Mouse (Mus musculus) thymus, adult 2 months (tissue): Measurements from ENCODE around the gene Sh3pxd2a. TPM values are rescaled to one million over a fixed set of nuclear protein-coding genes. Genes with fewer than 3 reads are reported as not detected.

Experiments used
- DNase-seq: peaks from one replicate; pipeline ENCODE4 v3.0.0; 2021
- H3K27ac ChIP-seq: fragments of 200-500 bp; 2 replicates; pipeline ENCODE4 v1.5.1; 2012; ENCODE audit warnings: low read length, control low read depth; ENCODE audit not compliant: control insufficient read depth, insufficient read depth
- H3K27me3 ChIP-seq: fragments of 200-500 bp; 2 replicates; pipeline ENCODE4 v1.6.1; 2012; ENCODE audit warnings: mild to moderate bottlenecking, low read length, moderate library complexity, mixed read lengths; ENCODE audit not compliant: control insufficient read depth, insufficient read depth
- H3K36me3 ChIP-seq: fragments of 200-500 bp; 2 replicates; pipeline ENCODE4 v1.6.1; 2012; ENCODE audit warnings: mild to moderate bottlenecking, low read length, moderate library complexity; ENCODE audit not compliant: control insufficient read depth, insufficient read depth
- H3K4me1 ChIP-seq: fragments of 200-500 bp; replicated peaks from 2 replicates; pipeline ENCODE4 v1.6.1; 2012; ENCODE audit warnings: low read length; ENCODE audit not compliant: control insufficient read depth, insufficient read depth
- H3K4me3 ChIP-seq: fragments of 200-500 bp; 2 replicates; pipeline ENCODE4 v1.5.1; 2012; ENCODE audit warnings: mild to moderate bottlenecking, low read length, control low read depth, moderate library complexity; ENCODE audit not compliant: control insufficient read depth, insufficient read depth
- CTCF ChIP-seq: fragments of 200-500 bp; IDR thresholded peaks from 2 replicates; pipeline ENCODE4 v1.5.1; 2012; ENCODE audit warnings: mild to moderate bottlenecking, control low read depth, low read length, moderate library complexity, borderline replicate concordance; ENCODE audit not compliant: control insufficient read depth, poor library complexity, insufficient read depth; ENCODE audit errors: extremely low read depth
- POLR2A ChIP-seq: fragments of 200-500 bp; IDR thresholded peaks from 2 replicates; pipeline ENCODE4 v1.6.1; 2012; ENCODE audit warnings: mild to moderate bottlenecking, low read length, control low read depth, moderate library complexity; ENCODE audit not compliant: control insufficient read depth, poor library complexity, insufficient read depth; ENCODE audit errors: extremely low read depth
- WGBS: fragments of 180-500 bp; shearing (Covaris S2); methylation state at CpG from one replicate; pipeline ENCODE4 v1.1.7; 2018; 5-methylcytosine and 5-hydroxymethylcytosine counted together
- polyA plus RNA-seq: library from polyadenylated mRNA; depleted of rRNA; stranded (reverse); fragments of >200 nt; gene quantifications from 2 replicates; pipeline ENCODE4 v1.2.3, GENCODE M21; 2012

Sh3pxd2a gene
- polyA plus RNA-seq, 1 experiment: 19.4 TPM

GRCm38 (mm10) chr19:47453352-47453751, 10.8 kb downstream of the Sh3pxd2a start:
- Histone ChIP-seq H3K27ac (peak overlapping the region; percentile 39; the same call in 1 of the 2 replicates), H3K36me3 (no peaks in the 10 kb centered on the region), H3K4me1 (peaks cover 82% of the 10 kb centered on the region), H3K27me3 (no peaks in the 10 kb centered on the region), H3K4me3 (no peak overlapping the region)
- WGBS: 83% methylated on average over 7 of the region's 7 CpGs
- DNase-seq: no peak
- TF ChIP-seq POLR2A: no peak
- no peak for TF ChIP-seq CTCF

- WGBS: 90% methylated on average over 10 of the region's 10 CpGs
- Histone ChIP-seq H3K27ac (no peak overlapping the region), H3K4me1 (peaks cover 83% of the 10 kb centered on the region), H3K4me3 (no peak overlapping the region), H3K27me3 (no peaks in the 10 kb centered on the region), H3K36me3 (no peaks in the 10 kb centered on the region)
- no peak for DNase-seq
- TF ChIP-seq CTCF (no peak), POLR2A (no peak)
These were observed 11.5 kb downstream of the Sh3pxd2a start for GRCm38 (mm10) chr19:47452682-47453081.

GRCm38 (mm10) chr19:47452211-47452610, 12.0 kb downstream of the Sh3pxd2a start:
- Histone ChIP-seq H3K4me3 (no peak overlapping the region), H3K4me1 (peaks cover 81% of the 10 kb centered on the region), H3K27ac (no peak overlapping the region), H3K36me3 (no peaks in the 10 kb centered on the region), H3K27me3 (no peaks in the 10 kb centered on the region)
- DNase-seq: no peak
- TF ChIP-seq CTCF: no peak
- TF ChIP-seq POLR2A: no peak
- 81% methylated on average over 7 of the region's 7 CpGs for WGBS

- 19% methylated on average over 10 of the region's 10 CpGs for WGBS
- Histone ChIP-seq H3K4me1 (peaks cover 85% of the 10 kb centered on the region), H3K36me3 (no peaks in the 10 kb centered on the region), H3K4me3 (no peak overlapping the region), H3K27me3 (no peaks in the 10 kb centered on the region), H3K27ac (peak overlapping the region; percentile 95)
- DNase-seq: no peak
- no peak for TF ChIP-seq POLR2A
- TF ChIP-seq CTCF: no peak
These were observed 12.6 kb downstream of the Sh3pxd2a start for GRCm38 (mm10) chr19:47451476-47452113.

GRCm38 (mm10) chr19:47450261-47451137, 13.7 kb downstream of the Sh3pxd2a start:
- DNase-seq: peak; percentile 27
- no peaks in the 10 kb centered on the region for H3K27me3 ChIP-seq
- H3K36me3 ChIP-seq: no peaks in the 10 kb centered on the region
- TF ChIP-seq CTCF: no peak
- TF ChIP-seq POLR2A: no peak
- peak overlapping the region; percentile 95 for H3K27ac ChIP-seq
- H3K4me1 ChIP-seq: peaks cover 91% of the 10 kb centered on the region
- peak overlapping the region; percentile 6; the same call in 1 of the 2 replicates for H3K4me3 ChIP-seq
- WGBS: 35% methylated on average over 8 of the region's 8 CpGs

GRCm38 (mm10) chr19:47449513-47450227, 14.5 kb downstream of the Sh3pxd2a start:
- peak; percentile 35 for DNase-seq
- Histone ChIP-seq H3K4me3 (no peak overlapping the region), H3K27ac (peak overlapping the region; percentile 95), H3K27me3 (no peaks in the 10 kb centered on the region), H3K4me1 (peaks cover 83% of the 10 kb centered on the region), H3K36me3 (no peaks in the 10 kb centered on the region)
- 4% methylated on average over 4 of the region's 4 CpGs for WGBS
- no peak for TF ChIP-seq CTCF
- no peak for TF ChIP-seq POLR2A

- DNase-seq: peak; percentile 65
- WGBS: 6% methylated on average over 14 of the region's 14 CpGs
- Histone ChIP-seq H3K36me3 (no peaks in the 10 kb centered on the region), H3K27me3 (no peaks in the 10 kb centered on the region), H3K4me3 (peak overlapping the region; percentile 7; the same call in 1 of the 2 replicates), H3K4me1 (peaks cover 73% of the 10 kb centered on the region), H3K27ac (peak overlapping the region; percentile 95)
- TF ChIP-seq POLR2A (peak; percentile 60; the same call in 1 of the 2 replicates), CTCF (0 out of 2 replicates have a peak, but pooled peaks have one; percentile 31)
These were observed 15.5 kb downstream of the Sh3pxd2a start for GRCm38 (mm10) chr19:47448618-47449151.
